Mouse (Mus musculus): ENCODE results near the gene Aldh16a1.
"Not testable (repeated sequence)": the region's sequence is repeated elsewhere in the genome, so short reads cannot be mapped to it uniquely, and the experiment has no call there.

The Aldh16a1 gene

DNA sequence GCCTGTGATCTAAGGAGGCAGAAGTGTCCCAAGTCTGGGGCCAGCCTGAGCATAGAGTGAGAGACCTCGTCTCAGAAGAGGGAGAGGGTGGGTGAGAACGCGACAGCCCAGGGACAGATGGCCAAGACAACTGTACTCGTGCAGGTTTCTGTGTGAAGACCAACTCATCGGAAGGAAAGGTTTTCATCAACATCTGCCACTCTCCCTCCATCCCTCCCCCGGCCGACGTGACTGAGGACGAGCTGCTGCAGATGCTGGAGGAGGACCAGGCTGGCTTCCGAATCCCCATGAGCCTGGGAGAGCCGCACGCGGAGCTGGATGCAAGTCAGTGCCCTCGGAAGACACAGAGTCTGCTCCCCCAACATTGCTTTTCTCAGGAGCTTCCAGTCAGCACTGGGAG lies 3.1 kb upstream of the Aldh16a1 start:
- in situ Hi-C loops (cut with MboI, MseI), result no loop called here

DNA sequence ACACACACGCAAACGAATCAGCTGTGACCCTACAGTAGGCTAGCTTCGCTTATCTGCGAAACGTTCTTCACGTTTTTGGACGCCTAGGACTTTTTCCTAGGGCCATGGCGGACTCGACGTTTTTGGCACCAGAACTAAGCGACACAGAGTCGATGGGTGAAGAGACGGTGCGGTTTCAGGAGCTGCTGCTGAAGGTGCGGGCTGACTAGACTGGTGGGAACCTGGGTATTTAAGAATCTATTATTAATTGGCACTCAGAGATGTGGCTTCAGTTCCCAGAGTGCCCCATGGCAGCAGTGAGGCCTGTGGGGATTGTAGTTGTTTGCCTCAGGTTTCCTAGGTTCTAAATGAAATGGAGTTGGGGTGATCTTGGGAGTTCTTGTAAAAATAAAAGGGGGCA lies 1.8 kb upstream of the Aldh16a1 start:
- in situ Hi-C loops (cut with MboI, MseI), result no loop called here

DNA sequence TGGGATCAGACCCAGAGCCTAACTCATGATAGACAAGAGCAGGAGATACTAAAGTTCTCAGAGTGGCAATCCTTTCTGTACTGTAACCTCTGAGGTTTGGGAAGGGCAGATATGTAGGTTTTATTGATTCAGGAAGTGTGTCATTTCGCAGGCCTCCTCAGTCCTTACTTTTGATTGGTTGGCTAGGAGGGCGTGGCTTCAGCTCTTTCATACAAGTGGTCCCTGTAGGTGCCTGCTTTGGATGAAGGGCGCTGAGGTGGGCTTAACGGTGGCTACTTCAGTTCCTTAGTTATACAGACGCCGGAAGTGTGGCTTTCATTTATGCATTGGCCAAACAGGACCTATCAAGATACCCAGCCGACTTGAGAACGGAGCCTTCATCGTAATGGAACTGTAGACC lies 1.2 kb upstream of the Aldh16a1 start:
- in situ Hi-C loops (cut with MboI, MseI), result no loop called here

DNA sequence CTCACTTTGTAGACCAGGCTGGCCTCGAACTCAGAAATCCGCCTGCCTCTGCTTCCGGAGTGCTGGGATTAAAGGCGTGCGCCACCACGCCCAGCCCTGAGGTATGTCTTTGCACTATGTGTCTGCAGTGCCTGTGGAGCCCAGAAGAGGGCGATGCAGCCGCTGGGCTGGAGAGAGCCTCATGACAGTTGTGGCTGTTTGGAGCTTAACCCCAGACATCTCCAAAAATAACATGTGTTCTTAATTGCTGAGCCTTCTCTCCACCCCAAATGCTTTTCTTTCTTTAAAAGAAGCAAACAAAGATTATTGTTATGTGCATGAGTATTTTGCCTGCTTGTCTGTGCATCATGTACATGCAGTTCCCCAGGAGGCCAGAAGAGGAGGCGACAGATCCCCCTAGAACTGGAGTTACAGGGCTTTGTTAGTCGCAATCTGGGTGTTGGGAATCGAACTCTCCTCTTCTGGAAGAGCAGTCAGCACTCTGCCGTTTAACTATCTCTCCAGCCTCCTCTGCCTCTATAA lies 670 bp upstream of the Aldh16a1 start:
- in situ Hi-C loops (cut with MboI, MseI), result no loop called here

DNA sequence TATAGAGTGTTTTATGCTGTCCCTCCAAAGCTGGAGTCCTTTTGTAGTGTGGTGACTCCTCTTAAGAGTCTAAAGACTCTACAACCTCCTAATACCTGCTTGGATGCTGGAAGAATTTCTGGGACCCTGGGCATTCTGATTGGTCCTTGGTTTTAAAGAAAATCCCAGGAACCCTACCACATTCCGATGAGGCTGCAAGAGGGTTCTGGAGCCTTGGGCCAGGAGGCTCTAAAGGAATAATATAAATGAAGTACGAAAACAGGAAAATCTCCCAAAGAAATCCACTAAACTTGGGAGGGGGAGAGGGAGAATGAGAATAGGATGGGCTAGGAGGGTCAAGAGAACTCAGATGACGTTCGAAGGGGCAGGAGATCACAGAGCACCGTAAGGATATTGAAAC lies 798 bp downstream of the Aldh16a1 start:
- in situ Hi-C loops (cut with MboI, MseI), result no loop called here

DNA sequence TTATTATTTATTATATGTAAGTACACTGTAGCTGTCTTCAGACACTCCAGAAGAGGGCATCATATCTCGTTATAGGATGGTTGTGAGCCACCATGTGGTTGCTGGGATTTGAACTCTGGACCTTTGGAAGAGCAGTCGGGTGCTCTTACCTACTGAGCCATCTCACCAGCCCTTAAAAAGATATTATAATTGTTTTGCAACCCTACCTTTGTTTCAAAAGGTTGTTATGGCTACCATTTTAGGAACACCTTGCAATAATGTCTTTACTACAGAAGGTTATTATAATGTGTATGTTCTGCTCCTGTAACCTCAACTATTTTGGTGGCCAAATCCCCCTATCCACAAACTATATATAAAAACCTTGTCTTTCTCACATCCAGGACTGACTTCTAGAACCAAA lies 1.3 kb downstream of the Aldh16a1 start:
- in situ Hi-C loops (cut with MboI, MseI), result not testable (repeated sequence)

DNA sequence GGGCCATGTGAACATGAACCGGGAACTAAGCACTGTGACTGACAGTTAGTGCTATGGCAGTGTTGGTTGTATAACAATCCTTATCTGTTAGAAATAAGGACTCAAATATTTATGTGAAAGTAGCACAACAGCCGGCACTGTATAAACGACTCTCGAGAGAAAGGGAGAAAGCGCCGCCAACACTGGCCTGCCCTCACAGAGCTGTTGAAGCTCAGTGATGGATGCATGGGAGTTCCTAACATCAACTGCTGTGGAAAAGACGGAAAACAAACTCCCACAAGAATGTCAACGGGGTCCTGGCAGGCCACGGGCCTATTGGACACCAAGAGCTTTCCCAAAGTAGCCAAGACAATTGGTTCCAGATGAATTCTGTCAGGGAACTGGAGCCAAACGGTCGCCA lies 3.1 kb downstream of the Aldh16a1 start:
- in situ Hi-C loops (cut with MboI, MseI), result no loop called here

DNA sequence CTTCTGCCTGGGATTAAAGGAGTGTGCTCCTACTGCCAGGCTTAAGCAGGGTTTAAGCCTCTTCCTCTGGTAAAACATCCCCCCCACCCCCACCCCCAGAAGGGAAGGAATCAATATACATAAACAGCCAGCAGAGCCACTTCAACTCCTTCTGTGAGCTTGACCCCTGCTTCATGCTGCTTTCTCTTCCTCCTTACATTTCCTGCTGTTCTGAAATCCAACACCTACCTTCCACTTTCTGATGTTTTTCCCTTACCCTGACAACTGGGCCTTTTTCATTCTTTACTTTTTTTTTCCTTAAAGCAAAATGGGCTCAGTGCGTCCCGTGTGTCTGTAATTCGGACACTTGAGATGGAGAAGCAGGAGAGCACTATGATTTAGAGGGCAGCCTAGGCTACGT lies 4.1 kb downstream of the Aldh16a1 start:
- in situ Hi-C loops (cut with MboI, MseI), result no loop called here

DNA sequence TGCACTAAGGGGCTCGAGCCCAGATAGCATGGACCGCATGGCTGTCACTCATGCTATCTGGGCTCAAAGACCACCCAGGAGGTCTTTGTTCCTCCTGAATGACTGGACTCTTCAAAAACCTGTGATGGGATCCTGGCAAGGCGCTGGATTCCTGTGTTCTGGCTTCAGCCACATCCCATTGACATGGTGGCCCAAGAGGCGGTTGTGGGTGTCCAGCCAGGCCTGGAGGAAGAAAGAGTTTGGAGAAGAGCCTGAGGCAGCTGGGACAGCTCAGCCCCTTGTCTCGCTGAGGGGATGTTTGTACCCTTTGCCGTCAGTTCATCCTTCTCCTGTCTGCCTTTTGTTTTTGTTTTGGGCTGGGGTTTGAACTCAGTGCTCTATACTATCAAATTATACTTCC lies 4.8 kb downstream of the Aldh16a1 start:
- in situ Hi-C loops (cut with MboI, MseI), result no loop called here

DNA sequence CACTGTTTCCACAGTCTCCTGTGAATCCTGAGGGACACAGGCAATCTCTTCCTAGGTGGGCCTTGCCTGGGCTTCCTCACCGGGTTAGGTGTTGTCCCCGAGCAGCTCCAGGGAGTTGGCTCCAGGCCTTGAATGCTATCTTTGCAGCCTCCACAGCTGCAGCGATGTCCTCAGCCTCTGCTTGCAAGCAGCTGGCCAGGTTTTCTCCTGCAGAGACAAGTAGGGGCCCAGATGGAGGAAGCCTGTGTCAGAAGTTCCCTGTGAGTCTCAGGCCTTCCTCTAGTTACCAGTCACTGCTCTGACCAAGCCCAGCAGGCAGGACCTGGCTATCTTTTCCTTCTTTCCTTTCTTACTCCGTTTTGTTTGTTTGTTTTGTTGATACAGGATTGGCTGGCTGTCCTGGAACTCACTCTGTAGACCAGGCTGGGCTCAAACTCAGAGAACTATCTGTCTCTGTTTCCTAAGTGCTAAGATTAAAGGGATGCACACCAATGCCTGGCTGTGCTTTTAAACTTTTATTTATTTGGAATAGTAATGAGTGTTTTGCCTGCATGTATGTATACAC lies 5.8 kb downstream of the Aldh16a1 start:
- in situ Hi-C loops (cut with MboI, MseI), result no loop called here

DNA sequence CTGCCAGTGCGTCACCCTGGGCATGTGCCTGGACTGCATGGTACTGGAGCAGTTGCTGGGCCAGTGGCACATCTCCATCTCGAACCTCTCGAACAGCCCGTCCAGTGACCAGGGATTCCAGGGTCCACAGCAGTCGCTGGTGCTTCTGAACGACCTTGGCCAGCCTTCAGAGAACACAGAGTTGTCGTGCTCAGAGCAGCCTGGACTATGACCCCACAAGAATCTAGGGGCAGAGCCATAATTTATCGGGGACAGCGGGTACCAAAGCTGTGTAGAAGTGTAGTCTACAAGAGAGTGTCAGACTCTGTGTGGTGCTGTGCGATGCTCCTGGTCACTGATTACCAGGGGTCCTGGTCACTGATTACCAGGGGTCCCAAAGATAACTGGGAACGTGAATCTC lies 6.5 kb downstream of the Aldh16a1 start:
- in situ Hi-C loops (cut with MboI, MseI), result no loop called here

DNA sequence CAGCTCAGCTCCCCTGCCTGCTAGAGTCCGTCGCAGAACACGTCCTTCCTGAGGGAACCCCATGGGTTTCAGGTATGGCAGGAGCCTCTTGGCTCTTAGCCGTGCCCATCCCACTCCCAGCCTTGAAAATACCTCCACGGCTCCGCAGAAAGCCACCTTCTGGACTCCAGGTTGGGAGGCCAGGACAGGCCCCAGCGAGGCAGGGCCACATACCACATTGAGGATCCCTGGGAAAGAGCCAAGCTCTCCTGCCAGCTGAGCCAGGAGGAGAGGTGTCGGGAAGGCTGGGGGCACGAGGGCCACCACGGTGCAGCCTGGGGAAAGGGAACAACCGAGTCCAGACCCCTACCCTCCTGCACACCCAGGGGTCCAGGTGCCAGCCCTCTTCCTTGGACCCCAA lies 7.1 kb downstream of the Aldh16a1 start:
- in situ Hi-C loops (cut with MboI, MseI), result no loop called here

DNA sequence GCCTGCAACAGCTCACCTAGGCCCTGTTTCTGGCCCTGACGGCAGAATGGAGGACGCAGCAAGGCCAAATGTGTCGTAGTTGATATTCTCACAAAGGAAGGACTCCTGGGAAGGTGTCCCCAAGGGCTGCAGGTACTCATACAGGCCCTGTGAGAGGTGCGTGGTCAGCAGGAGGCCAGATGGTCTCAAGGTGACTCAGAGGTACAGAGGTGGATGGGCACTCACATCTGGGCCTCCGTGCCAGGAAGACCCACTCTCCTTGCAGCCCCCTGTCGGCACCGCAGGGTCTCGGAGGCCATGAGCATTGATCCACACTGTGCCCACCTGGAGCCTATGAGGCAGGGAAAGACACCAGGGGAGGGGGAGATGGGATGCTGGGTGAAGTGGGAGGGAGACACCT lies 8.9 kb downstream of the Aldh16a1 start:
- in situ Hi-C loops (cut with MboI, MseI), result no loop called here

DNA sequence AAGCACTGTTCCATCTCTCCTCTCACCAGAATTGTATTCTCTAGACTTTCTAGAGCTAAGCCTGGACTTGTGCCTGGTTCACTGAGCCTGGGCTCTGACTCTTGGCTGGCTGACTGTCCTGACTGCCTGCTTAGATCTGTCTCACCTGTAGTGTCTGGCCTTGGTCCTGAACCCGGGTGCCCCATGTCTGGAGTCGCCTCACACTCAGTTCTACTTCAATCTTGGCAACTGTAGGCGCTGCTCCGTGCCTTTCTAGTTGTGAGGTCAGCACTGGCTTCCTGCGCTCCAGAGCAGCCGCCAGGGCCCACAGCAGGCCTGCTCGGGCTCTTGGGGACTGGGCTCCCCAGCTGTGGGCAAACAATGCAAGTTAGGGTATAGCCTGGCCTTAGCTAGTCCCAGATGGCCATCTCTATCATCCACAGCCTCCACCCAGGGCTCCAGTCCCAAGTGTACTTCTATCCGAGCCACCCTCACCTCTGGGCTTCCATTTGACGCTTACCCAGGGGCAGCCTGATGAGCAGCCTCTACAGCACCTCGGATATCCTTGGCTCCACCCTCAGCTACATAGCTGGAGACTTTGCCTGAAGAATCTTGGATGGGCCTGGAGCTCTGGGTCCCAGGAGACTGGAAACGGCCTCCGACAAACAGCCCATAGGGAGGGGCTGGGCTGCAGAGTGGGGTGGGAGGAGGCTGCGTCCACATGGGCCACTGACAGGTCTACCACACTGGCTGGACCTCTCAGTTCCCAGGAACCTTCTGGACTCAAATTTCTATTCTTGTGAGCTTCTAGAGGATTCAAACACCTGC lies 9.8 kb downstream of the Aldh16a1 start:
- in situ Hi-C loops (cut with MboI, MseI), result no loop called here

DNA sequence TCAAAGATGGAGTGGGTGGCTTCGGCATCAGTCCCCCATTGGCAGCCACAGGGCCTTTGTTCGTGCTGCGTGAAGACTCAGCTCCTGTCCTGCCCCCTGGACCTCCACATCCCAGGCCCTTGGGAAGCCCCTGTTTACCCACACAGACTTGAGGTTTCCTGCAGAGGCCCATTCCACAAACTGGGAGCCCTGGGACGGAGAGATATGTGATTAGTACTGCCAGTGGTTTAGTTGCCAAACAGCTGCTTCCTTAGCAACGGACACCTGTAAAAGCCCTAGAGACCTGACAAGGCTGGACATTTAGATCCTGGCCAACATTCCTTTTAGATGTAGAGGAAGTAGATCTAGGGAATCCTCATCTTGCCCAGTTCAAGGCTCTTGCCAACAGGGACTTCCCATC lies 12.5 kb downstream of the Aldh16a1 start:
- in situ Hi-C loops (cut with MboI, MseI), result no loop called here

DNA sequence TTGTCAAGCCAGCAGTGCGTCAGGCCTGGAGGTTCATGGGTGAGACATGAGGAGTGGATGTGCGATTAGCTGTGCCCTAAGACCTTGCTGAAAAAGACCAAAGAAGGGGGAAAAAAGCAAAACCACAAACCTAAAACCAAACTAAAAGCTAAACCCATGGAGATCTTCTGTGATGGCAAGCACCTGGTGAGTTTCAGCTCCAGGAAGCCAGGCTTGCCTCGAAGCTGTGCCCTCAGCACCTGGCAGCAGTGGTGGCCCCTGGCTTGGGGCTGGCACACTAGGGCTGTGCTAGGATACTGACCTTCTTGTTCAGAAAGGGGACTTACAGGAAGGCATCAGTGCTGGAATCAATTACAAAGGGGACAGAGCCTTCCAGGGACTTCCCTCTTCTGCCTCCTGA lies 13.1 kb downstream of the Aldh16a1 start:
- in situ Hi-C loops (cut with MboI, MseI), result no loop called here

DNA sequence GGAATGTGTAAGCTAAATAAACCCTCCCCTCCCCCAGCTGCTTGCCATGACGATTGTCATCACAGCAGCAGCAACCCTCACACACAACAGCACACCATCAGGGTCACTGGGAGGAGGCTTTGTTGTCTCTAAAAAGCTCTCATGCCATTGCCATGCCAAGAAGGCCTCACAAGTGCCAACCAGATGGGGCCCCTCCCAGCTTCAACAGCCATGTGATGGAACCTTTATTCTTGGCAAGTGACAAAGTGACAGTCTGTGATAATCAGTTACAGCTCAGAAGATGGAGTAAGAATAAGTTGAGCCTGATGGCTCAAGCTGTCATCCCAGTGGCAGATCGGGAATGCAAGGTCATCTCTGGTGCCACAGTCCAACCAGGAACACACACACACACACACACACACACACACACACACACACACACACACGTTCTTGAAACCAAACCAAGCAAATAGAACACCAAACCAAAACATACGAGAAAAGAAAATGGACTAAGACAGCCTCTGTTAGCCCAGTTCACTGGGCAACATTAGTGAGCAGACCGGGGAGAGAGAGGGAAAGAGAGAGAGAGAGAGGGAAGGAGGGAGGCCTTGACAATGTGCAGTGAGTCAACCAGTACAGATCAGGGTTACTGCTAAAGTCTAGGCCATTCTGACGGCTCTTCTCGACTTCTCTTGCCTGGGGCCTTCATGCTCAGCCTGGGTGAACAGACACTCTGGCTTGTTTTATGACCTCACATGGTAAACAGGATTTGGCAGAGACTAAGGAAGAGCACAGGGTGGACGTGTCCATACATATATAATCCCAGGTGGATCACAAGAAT lies 14.3 kb downstream of the Aldh16a1 start:
- in situ Hi-C loops (cut with MboI, MseI), result no loop called here

DNA sequence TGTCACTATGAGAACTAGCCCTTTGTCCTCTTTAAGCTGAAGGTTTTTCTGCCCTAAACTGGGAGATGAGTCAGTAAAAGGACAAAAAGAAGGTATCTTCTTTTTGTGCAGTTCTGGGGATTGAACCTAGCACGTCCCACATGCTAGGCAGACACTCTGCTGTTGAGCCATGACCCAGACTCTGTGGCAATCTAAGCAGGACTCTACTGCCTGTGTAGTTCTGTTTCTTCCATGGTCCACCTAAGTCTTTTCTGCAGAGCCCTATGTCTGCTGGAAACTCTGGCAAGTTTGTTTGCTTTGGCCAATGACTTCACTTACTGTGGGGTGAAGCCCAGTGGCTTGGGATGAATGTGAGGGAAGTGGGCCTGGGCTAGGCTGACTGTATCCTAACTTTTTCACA lies 16.0 kb downstream of the Aldh16a1 start:
- in situ Hi-C loops (cut with MboI, MseI), result no loop called here

DNA sequence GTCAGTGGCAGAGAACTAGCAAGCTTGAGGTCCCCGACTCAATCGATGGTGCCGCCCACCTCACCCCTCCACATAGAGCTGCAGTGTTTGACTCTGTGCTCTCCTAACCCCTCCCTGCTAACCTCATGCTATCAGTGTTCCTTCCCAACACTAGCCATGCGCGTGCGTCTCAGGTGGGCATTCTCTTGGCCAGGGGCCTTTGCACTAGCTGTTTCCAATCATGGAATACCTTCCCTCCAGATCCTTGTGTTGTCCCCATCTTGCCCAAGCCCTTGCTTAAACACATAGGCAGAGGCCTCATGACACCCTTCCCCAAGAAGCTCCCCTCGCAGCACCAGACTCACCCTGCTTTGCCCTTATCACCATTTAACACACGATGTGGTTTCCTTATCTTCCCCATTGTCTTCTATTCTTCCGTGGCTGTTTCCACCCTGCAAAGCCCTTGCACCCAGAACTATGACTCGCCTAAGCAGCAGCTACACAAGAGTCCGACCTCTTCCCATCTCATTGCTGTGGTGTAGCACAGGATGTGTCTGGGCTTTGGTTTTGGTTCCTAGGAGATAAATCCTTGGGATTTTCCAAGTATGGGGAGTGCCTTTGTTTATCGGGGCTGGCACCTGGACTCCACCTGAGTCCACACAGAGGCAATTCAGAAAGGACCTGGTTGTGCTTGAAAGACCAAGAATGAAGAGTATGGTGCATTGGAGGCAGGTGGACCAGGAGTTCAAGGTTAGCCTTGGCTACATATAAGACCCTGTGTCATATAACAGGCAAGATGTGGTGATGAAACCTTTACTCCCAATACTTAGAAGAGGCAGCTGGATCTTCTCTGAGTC lies 17.0 kb downstream of the Aldh16a1 start:
- in situ Hi-C loops (cut with MboI, MseI), result no loop called here

DNA sequence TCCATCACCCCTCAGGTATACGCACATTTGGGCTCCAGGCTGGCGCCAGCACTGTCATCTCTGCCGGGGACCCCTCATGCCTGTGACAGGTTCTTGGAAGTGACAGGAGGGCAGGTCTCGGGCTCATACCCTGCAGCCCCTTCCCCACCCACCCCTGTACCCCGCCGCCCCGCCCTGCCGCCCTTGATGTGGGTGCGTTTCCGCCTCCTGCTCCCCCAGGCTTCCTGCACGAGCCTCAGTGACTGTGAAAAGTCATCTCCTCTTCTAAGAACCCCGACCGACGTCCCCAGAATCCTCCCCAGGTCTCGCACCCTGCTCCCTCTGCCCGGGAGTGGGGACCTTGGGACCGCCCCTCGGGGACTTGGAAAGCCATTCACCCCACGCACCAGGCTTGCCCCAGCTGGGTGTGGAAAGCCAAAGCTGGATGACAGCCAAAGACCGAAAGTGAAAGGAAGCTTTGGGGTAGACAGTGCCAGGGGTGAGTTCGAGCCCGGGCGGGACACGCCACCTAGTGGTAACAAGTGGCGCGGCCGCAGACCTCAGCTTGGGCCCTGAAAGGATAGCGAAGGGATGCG lies 18.3 kb downstream of the Aldh16a1 start, which contains the start of the genes Gm45713 and Flt3l:
Gene Gm45713, minus strand, starts transcription at position 239 of the 575 bp plus-strand sequence.
Gene Flt3l, minus strand, starts transcription at position 440 of the 575 bp plus-strand sequence.
- in situ Hi-C loops (cut with MboI, MseI), result no loop called here

DNA sequence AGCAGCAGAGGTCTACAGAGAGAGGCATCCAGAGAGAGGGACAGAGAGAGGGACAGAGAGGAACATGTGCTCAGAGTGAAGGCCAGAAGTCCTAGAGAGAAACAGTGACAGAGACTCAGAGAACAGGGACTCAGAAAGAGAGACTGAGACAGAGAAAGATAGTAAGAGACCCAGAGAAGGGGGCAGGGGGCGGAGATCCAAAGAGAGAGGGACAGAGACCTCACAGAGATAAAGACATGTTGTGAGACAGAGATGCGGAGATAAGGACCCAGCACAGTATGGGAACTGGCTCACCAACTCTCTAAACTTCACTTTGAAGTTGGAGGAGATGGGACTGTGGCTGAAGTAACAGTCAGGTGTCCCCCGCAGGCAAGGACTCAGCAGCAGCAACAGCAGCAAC lies 19.0 kb downstream of the Aldh16a1 start:
- in situ Hi-C loops (cut with MboI, MseI), result no loop called here
